Mouse (Mus musculus): ENCODE data around the gene Carmil2. TPM values are rescaled to one million over a fixed set of nuclear protein-coding genes. Genes with fewer than 3 reads are reported as not detected.

The Carmil2 gene
- total RNA-seq, 2 experiments from 2014 or later = 1.2 to 1.4 TPM

DNA sequence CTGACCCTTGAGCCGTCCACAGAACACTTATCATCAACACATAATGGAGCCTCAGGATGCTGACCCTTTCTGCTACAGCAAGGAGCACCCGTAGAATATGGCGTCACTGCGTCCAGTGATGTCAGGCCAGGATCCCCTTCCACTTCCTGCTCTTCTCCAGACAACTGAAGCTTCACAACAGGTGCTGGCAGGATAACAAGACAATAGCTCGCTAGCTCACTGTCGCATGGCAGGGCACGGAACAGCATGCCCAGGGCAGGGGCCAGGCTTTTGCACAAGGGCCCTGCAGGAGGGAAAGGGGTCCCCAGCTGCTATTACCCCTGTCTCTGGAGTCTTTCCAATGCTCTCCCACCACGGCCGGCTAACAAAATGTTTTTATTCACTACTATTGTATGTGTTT lies 36.8 kb downstream of the Carmil2 start:
- DNase-seq = no peak

GRCm38 (mm10) chr8:105725726-105726125 lies 39.7 kb downstream of the Carmil2 start:
- DNase-seq = no peak

- peak; percentile 37 to 55 for DNase-seq
Measured at GRCm38 (mm10) chr8:105727397-105728124, 41.5 kb downstream of the Carmil2 start.

GRCm38 (mm10) chr8:105732186-105732585 lies 46.1 kb downstream of the Carmil2 start:
- no peak for DNase-seq

DNA sequence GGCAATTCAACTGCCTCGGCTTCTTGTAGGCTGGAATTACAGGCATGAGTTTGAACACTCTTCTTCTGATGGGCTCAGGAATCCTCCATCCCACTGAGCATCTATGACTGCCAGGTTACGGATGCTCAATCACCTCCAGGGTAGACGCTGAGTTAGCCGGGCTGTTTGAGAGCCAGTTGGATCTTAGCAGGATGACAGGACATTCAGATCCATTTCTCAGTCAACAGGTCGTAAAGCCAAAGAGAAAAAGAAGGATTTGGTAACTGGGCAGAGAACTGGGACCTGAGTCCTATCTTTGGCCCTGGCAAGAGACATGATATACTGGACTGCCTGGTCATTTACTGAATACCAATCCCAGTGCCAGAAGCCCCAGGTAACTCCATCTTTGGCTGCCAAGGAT lies 53.1 kb downstream of the Carmil2 start:
- no peak for DNase-seq

DNA sequence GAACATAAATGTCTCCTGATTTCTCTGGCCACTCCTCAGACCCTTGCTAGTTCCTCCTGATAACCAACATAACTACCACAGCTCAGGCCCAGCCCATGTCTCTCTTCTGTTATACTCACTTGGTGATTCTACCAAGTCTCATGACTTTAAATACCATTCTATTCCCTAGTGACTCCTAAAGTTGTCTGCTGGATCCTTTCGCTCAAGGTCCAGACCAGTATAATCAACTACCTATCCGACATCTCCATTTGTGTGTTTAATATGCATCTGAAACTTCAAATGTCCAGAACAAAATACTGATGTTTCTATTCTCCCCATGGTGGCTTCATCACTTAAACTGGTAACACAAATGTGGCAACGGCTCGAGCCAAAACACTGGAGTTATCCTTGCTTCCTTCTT lies 57.2 kb downstream of the Carmil2 start:
- no peak for DNase-seq

Other genes with a start within 250 kb of the Carmil2 start
- 10 to 100 TPM; 23.6 to 36.2 TPM for gene Tppp3, start 214.7 kb upstream of the Carmil2 start, total RNA-seq (2021)
- 10 to 100 TPM; 16.0 to 17.7 TPM for gene Zdhhc1, start 189.4 kb upstream of the Carmil2 start, total RNA-seq (2021)
- gene Hsd11b2, start 167.5 kb upstream of the Carmil2 start, total RNA-seq (2021) = under 1 TPM; 0.23 to 0.66 TPM
- gene Atp6v0d1, start 120.2 kb upstream of the Carmil2 start, total RNA-seq (2021) = 100 to 1,000 TPM; 115 to 120 TPM
- 10 to 100 TPM; 27.5 to 33.8 TPM for gene Ripor1, start 81.0 kb upstream of the Carmil2 start, total RNA-seq (2021)
- gene Ctcf, start 49.7 kb upstream of the Carmil2 start, total RNA-seq (2021) = 10 to 100 TPM; 50.8 to 65.2 TPM
- 1 to 10 TPM in 1 of 2 experiments, under 1 TPM in 1; 0.92 to 1.9 TPM for gene Agrp, start 48.9 kb upstream of the Carmil2 start, total RNA-seq (2021)
- 10 to 100 TPM; 24.9 to 26.3 TPM for gene Acd, start 14.8 kb downstream of the Carmil2 start, total RNA-seq (2021)
- gene Pard6a, start 14.9 kb downstream of the Carmil2 start, total RNA-seq (2021) = 10 to 100 TPM; 10.7 to 14.0 TPM
- gene 4933405L10Rik, start 21.4 kb downstream of the Carmil2 start, total RNA-seq (2021) = not detected
- 1 to 10 TPM; 4.5 to 4.9 TPM for gene Enkd1, start 21.9 kb downstream of the Carmil2 start, total RNA-seq (2021)
- 10 to 100 TPM in 1 of 2 experiments, 1 to 10 TPM in 1; 9.7 to 10.3 TPM for gene Gfod2, start 72.4 kb downstream of the Carmil2 start, total RNA-seq (2021)
- 10 to 100 TPM; 23.7 to 24.0 TPM for gene Ranbp10, start 141.1 kb downstream of the Carmil2 start, total RNA-seq (2021)
- gene Tsnaxip1, start 141.5 kb downstream of the Carmil2 start, total RNA-seq (2021) = not detected
- gene Cenpt, start 167.0 kb downstream of the Carmil2 start, total RNA-seq (2021) = 1 to 10 TPM; 4.3 to 9.6 TPM
- 10 to 100 TPM; 40.0 to 41.1 TPM for gene Thap11, start 168.9 kb downstream of the Carmil2 start, total RNA-seq (2021)
- gene Nutf2, start 174.3 kb downstream of the Carmil2 start, total RNA-seq (2021) = 10 to 100 TPM; 43.2 to 43.8 TPM
- 10 to 100 TPM; 31.6 to 38.2 TPM for gene Edc4, start 194.6 kb downstream of the Carmil2 start, total RNA-seq (2021)
- 1 to 10 TPM in 1 of 2 experiments, under 1 TPM in 1; 0.59 to 1.7 TPM for gene Nrn1l, start 207.3 kb downstream of the Carmil2 start, total RNA-seq (2021)
- gene Pskh1, start 214.2 kb downstream of the Carmil2 start, total RNA-seq (2021) = 10 to 100 TPM; 29.0 to 33.1 TPM
- gene Ctrl, start 247.6 kb downstream of the Carmil2 start, total RNA-seq (2021) = under 1 TPM; 0.66 to 0.76 TPM